In the genomic region with DNA sequence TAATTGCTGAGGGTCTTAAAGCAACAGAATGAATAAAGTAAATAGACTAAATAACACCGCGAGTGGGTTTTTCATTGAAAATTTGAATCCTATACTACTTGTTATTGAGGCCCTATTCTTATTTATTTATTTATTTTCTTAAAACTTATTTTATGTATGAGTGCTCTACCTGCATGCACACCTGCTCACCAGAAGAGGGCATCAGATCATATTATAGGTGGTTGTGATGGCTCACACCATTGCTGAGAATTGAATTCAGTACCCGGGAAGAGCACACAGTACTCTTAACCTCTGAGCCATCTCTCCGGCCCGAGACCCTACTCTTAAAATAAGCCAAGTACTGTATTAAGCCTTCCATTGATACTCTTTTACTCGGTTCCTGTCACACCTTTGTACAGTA, we compare ENCODE assay signal across 19 mouse cellular contexts. TPM values are rescaled to one million over a fixed set of nuclear protein-coding genes. Genes with fewer than 3 reads are reported as not detected.
DNase-seq lines count a peak whose midpoint lies in the region; ATAC-seq and TF ChIP-seq lines count a peak whose summit lies in the region.
"Had no signal": no experiment of that assay in that cellular context is flagged by ENCODE, and none has a peak within 500 bp of the region (broad histone marks: within the 10 kb centered on the region; RNA-seq: fewer than 3 reads in every experiment).

No protein-coding gene starts in this region.

- no peak for TF ChIP-seq POLR2A in liver, adult 2 months (IDR thresholded peaks at IDR 0.05; ENCODE audit: extremely low read depth, insufficient read depth, low read length)

- H3K4me1 ChIP-seq in forebrain, postnatal 0 days (ENCODE audit: insufficient read depth), result no peaks in the 10 kb centered on the region
- peaks cover 12% of the 10 kb centered on the region for H3K4me1 ChIP-seq in forebrain, embryonic 12.5 days
- H3K4me1 ChIP-seq in liver, adult 2 months (ENCODE audit: control insufficient read depth, insufficient read depth, low read length), result no peaks in the 10 kb centered on the region
- H3K4me1 ChIP-seq in liver, embryonic 11.5 days (replicated peaks; ENCODE audit: control insufficient read depth, insufficient read depth, low read length), result no peaks in the 10 kb centered on the region; the same call in 1 of the 2 replicates
- peaks cover 13% of the 10 kb centered on the region for H3K4me1 ChIP-seq in forebrain, embryonic 13.5 days

- no peaks in the 10 kb centered on the region for H3K9me3 ChIP-seq in forebrain, postnatal 0 days (ENCODE audit: low read length)
- no peaks in the 10 kb centered on the region for H3K9me3 ChIP-seq in forebrain, embryonic 12.5 days
- no peaks in the 10 kb centered on the region for H3K9me3 ChIP-seq in liver, embryonic 11.5 days (ENCODE audit: control insufficient read depth, low read length)
- H3K9me3 ChIP-seq in forebrain, embryonic 13.5 days (replicated peaks), result no peaks in the 10 kb centered on the region
- H3K9me3 ChIP-seq: heart, embryonic 13.5 days; hindbrain, embryonic 15.5 days; limb, embryonic 13.5 days had no signal

- no peaks in the 10 kb centered on the region for H3K36me3 ChIP-seq in forebrain, postnatal 0 days (ENCODE audit: insufficient read depth)
- H3K36me3 ChIP-seq in forebrain, embryonic 12.5 days (replicated peaks), result no peaks in the 10 kb centered on the region
- no peaks in the 10 kb centered on the region for H3K36me3 ChIP-seq in liver, adult 2 months (ENCODE audit: control insufficient read depth, insufficient read depth, low read length)
- H3K36me3 ChIP-seq in liver, embryonic 11.5 days (ENCODE audit: control insufficient read depth, insufficient read depth, low read length), result no peaks in the 10 kb centered on the region
- H3K36me3 ChIP-seq in forebrain, embryonic 13.5 days (ENCODE audit: poor library complexity, severe bottlenecking), result no peaks in the 10 kb centered on the region
- H3K36me3 ChIP-seq: heart, embryonic 13.5 days; hindbrain, embryonic 15.5 days; limb, embryonic 13.5 days had no signal

- ATAC-seq in forebrain, postnatal 0 days, result no peak
- ATAC-seq in forebrain, embryonic 12.5 days (ENCODE audit: low FRiP score), result no peak
- ATAC-seq in liver, embryonic 11.5 days (replicated peaks; ENCODE audit: low FRiP score), result no peak
- ATAC-seq in activated CD4-positive, CD25-positive, alpha-beta regulatory T cell, adult 4 months, result peak; percentile 26
- ATAC-seq in forebrain, embryonic 13.5 days, result no peak
- ATAC-seq: forebrain, embryonic 14.5 days; midbrain, embryonic 16.5 days had no signal

- no peak overlapping the region for H3K4me2 ChIP-seq in forebrain, postnatal 0 days (ENCODE audit: low read depth)
- H3K4me2 ChIP-seq in forebrain, embryonic 12.5 days, result no peak overlapping the region
- H3K4me2 ChIP-seq in liver, embryonic 11.5 days, result no peak overlapping the region
- no peak overlapping the region for H3K4me2 ChIP-seq in forebrain, embryonic 13.5 days
- H3K4me2 ChIP-seq: heart, embryonic 13.5 days; hindbrain, embryonic 15.5 days; limb, embryonic 13.5 days had no signal

- DNase-seq in forebrain, postnatal 0 days, result no peak
- DNase-seq in liver, adult 2 months (ENCODE audit: extremely low read depth, low read depth, low spot score), result peak; percentile 24
- DNase-seq in liver, embryonic 11.5 days (ENCODE audit: low spot score), result no peak
- DNase-seq in 416B (ENCODE audit: low read depth), result peak; percentile 42
- no peak for DNase-seq in urinary bladder, postnatal 4 days (ENCODE audit: low spot score in 2 of 2)
- DNase-seq: adrenal gland, postnatal 36 days; gastrocnemius, postnatal 10 days; kidney, postnatal 14 days; thymus, postnatal 36 days had no signal

- TF ChIP-seq CTCF in forebrain, postnatal 0 days (IDR thresholded peaks at IDR 0.05; ENCODE audit: low read depth), result peak; percentile 23; the same call in 1 of the 2 replicates
- peak; percentile 33; the same call in 1 of the 2 replicates for TF ChIP-seq CTCF in liver, adult 2 months (IDR thresholded peaks at IDR 0.05; ENCODE audit: low read depth, low read length)

- no peak overlapping the region for H3K4me3 ChIP-seq in forebrain, postnatal 0 days (ENCODE audit: low read depth, low read length)
- H3K4me3 ChIP-seq in forebrain, embryonic 12.5 days (replicated peaks), result no peak overlapping the region
- no peak overlapping the region for H3K4me3 ChIP-seq in liver, adult 2 months (ENCODE audit: insufficient read depth, low read depth, low read length)
- no peak overlapping the region for H3K4me3 ChIP-seq in liver, embryonic 11.5 days (ENCODE audit: low read depth, low read length)
- no peak overlapping the region for H3K4me3 ChIP-seq in forebrain, embryonic 13.5 days
- H3K4me3 ChIP-seq: heart, embryonic 13.5 days; hindbrain, embryonic 15.5 days; limb, embryonic 13.5 days had no signal

- no peaks in the 10 kb centered on the region for H3K79me2 ChIP-seq in liver, adult 2 months (ENCODE audit: control insufficient read depth, insufficient read depth, low read length)

- 90% methylated on average over 6 of the region's 6 CpGs for WGBS in forebrain, postnatal 0 days
- 87% methylated on average over 6 of the region's 6 CpGs for WGBS in forebrain, embryonic 12.5 days
- 84% methylated on average over 6 of the region's 6 CpGs for WGBS in liver, adult 2 months
- WGBS in liver, embryonic 11.5 days, result 74% methylated on average over 6 of the region's 6 CpGs
- WGBS in forebrain, embryonic 13.5 days, result 86% methylated on average over 6 of the region's 6 CpGs

- no peaks in the 10 kb centered on the region for H3K27me3 ChIP-seq in forebrain, postnatal 0 days (ENCODE audit: insufficient read depth, low read length)
- peaks cover 30% of the 10 kb centered on the region for H3K27me3 ChIP-seq in forebrain, embryonic 12.5 days
- H3K27me3 ChIP-seq in liver, adult 2 months (ENCODE audit: control insufficient read depth, insufficient read depth, low read length), result no peaks in the 10 kb centered on the region
- no peaks in the 10 kb centered on the region for H3K27me3 ChIP-seq in liver, embryonic 11.5 days (replicated peaks; ENCODE audit: control insufficient read depth, insufficient read depth, low read length)
- peaks cover 31% of the 10 kb centered on the region for H3K27me3 ChIP-seq in forebrain, embryonic 13.5 days
- H3K27me3 ChIP-seq: heart, embryonic 13.5 days; limb, embryonic 13.5 days had no signal

- no peak overlapping the region for H3K9ac ChIP-seq in forebrain, postnatal 0 days
- H3K9ac ChIP-seq in forebrain, embryonic 12.5 days, result no peak overlapping the region
- H3K9ac ChIP-seq in liver, adult 2 months (ENCODE audit: low read depth, low read length), result no peak overlapping the region
- H3K9ac ChIP-seq in liver, embryonic 11.5 days (ENCODE audit: low read depth, low read length), result no peak overlapping the region
- no peak overlapping the region for H3K9ac ChIP-seq in forebrain, embryonic 13.5 days
- H3K9ac ChIP-seq: heart, embryonic 13.5 days; hindbrain, embryonic 15.5 days; limb, embryonic 13.5 days had no signal

- H3K27ac ChIP-seq in forebrain, postnatal 0 days (ENCODE audit: low read depth, low read length), result no peak overlapping the region
- H3K27ac ChIP-seq in forebrain, embryonic 12.5 days, result no peak overlapping the region
- no peak overlapping the region for H3K27ac ChIP-seq in liver, adult 2 months (replicated peaks; ENCODE audit: insufficient read depth, low read depth, low read length)
- H3K27ac ChIP-seq in liver, embryonic 11.5 days (ENCODE audit: low read depth, low read length), result no peak overlapping the region
- no peak overlapping the region for H3K27ac ChIP-seq in forebrain, embryonic 13.5 days
- H3K27ac ChIP-seq: heart, embryonic 13.5 days; hindbrain, embryonic 15.5 days; limb, embryonic 13.5 days; macrophage had no signal

RNA-seq across cellular contexts. Expression of a gene that starts 2.7 kb away (rescaled TPM):
- 1.4 and 1.5 TPM in 2 replicates for total RNA-seq in forebrain, postnatal 0 days (2014; rRNA removed)
- polyA plus RNA-seq in forebrain, postnatal 0 days (2015; fragmentation: Nextera tagmentation; extraction: Ambion mirVana), result 0.58 TPM in 2 replicates
- 1.9 and 2.6 TPM in 2 replicates for polyA plus RNA-seq in forebrain, embryonic 12.5 days (2016; fragmentation: Nextera tagmentation; extraction: Ambion mirVana)
- 0.47 and 0.55 TPM in 2 replicates for total RNA-seq in liver, adult 2 months (2014; rRNA removed)
- polyA plus RNA-seq in liver, adult 2 months (2012; rRNA removed), result 0.07 and 0.09 TPM in 2 replicates
- 8.2 and 8.8 TPM in 2 replicates for polyA plus RNA-seq in liver, embryonic 11.5 days (2014; fragmentation: Nextera tagmentation; extraction: Ambion mirVana)
- 1 to 10 TPM; 1.4 TPM for polyA plus RNA-seq in activated CD4-positive, CD25-positive, alpha-beta regulatory T cell, adult 4 months (2017; shearing (Covaris generic))
- polyA plus RNA-seq in forebrain, embryonic 13.5 days (2015; fragmentation: Nextera tagmentation; extraction: Ambion mirVana), result 0.75 and 1.3 TPM in 2 replicates

RNA-seq across cellular contexts. Expression of a gene that starts 25.9 kb away (rescaled TPM):
- not detected in 2 replicates for total RNA-seq in forebrain, postnatal 0 days (2014; rRNA removed)
- not detected in 2 replicates for polyA plus RNA-seq in forebrain, postnatal 0 days (2015; fragmentation: Nextera tagmentation; extraction: Ambion mirVana)
- polyA plus RNA-seq in forebrain, embryonic 12.5 days (2016; fragmentation: Nextera tagmentation; extraction: Ambion mirVana), result not detected in 2 replicates
- 0.46 TPM in 1 of 2 replicates, not detected in the other for total RNA-seq in liver, adult 2 months (2014; rRNA removed)
- not detected in 2 replicates for polyA plus RNA-seq in liver, adult 2 months (2012; rRNA removed)
- polyA plus RNA-seq in liver, embryonic 11.5 days (2014; fragmentation: Nextera tagmentation; extraction: Ambion mirVana), result 0.40 and 0.53 TPM in 2 replicates
- polyA plus RNA-seq in activated CD4-positive, CD25-positive, alpha-beta regulatory T cell, adult 4 months (2017; shearing (Covaris generic)), result 1 to 10 TPM; 2.9 to 3.3 TPM
- not detected in 2 replicates for polyA plus RNA-seq in forebrain, embryonic 13.5 days (2015; fragmentation: Nextera tagmentation; extraction: Ambion mirVana)
- total RNA-seq: adrenal gland, postnatal 36 days; layer of hippocampus, postnatal 25 days had no signal
- polyA plus RNA-seq: forebrain, embryonic 14.5 days; hindbrain, embryonic 15.5 days; macrophage; midbrain, embryonic 16.5 days had no signal

RNA-seq across cellular contexts. Expression of a gene that starts 41.6 kb away (rescaled TPM):
- total RNA-seq in forebrain, postnatal 0 days (2014; rRNA removed), result 71.8 and 78.2 TPM in 2 replicates
- 74.2 and 81.9 TPM in 2 replicates for polyA plus RNA-seq in forebrain, postnatal 0 days (2015; fragmentation: Nextera tagmentation; extraction: Ambion mirVana)
- polyA plus RNA-seq in forebrain, embryonic 12.5 days (2016; fragmentation: Nextera tagmentation; extraction: Ambion mirVana), result 136 and 162 TPM in 2 replicates
- total RNA-seq in liver, adult 2 months (2014; rRNA removed), result 12.1 and 12.6 TPM in 2 replicates
- 6.9 and 7.1 TPM in 2 replicates for polyA plus RNA-seq in liver, adult 2 months (2012; rRNA removed)
- polyA plus RNA-seq in liver, embryonic 11.5 days (2014; fragmentation: Nextera tagmentation; extraction: Ambion mirVana), result 102 and 112 TPM in 2 replicates
- 100 to 1,000 TPM in 1 of 2 experiments, 10 to 100 TPM in 1; 96.1 to 112 TPM for polyA plus RNA-seq in activated CD4-positive, CD25-positive, alpha-beta regulatory T cell, adult 4 months (2017; shearing (Covaris generic))
- 135 and 142 TPM in 2 replicates for polyA plus RNA-seq in forebrain, embryonic 13.5 days (2015; fragmentation: Nextera tagmentation; extraction: Ambion mirVana)

Comparison
In these comparisons a context has a peak if more than half of its experiments do, and no peak if none do; other contexts are left out.
1. DNase-seq: peak in liver, adult 2 months (single experiment) and 416B (single experiment); none in forebrain, postnatal 0 days (single experiment), liver, embryonic 11.5 days (single experiment) and urinary bladder, postnatal 4 days (0 of 2).